Mouse (Mus musculus): ENCODE measurements around the gene Gm43302. TPM values are rescaled to one million over a fixed set of nuclear protein-coding genes. Genes with fewer than 3 reads are reported as not detected.
"Not testable (repeated sequence)": the region's sequence is repeated elsewhere in the genome, so short reads cannot be mapped to it uniquely, and the experiment has no call there.

Gm43302 gene
- polyA plus RNA-seq (2012; rRNA removed) = 0.34 and 0.72 TPM in 2 replicates
- polyA plus RNA-seq (2014; fragmentation: Nextera tagmentation; extraction: Ambion mirVana) = not detected in 2 replicates

GRCm38 (mm10) chr5:105293226-105294165, at the start of gene Gm43302, which contains the start of gene Gbp6:
Gene Gm43302 (minus strand): TSS chr5:105293695.
Gene Gbp6 (minus strand): TSS chr5:105293698.
- DNase-seq (ENCODE audit: low spot score) (peak; percentile 59), ATAC-seq (ENCODE audit: low FRiP score, low read depth) (peak; percentile 76)
- WGBS = 45% methylated on average over 3 of the region's 3 CpGs
- H3K4me3 ChIP-seq (replicated peaks; ENCODE audit: low read length); H3K4me1 ChIP-seq (ENCODE audit: control insufficient read depth, insufficient read depth, low read length); H3K9ac ChIP-seq (ENCODE audit: low read depth, low read length, severe bottlenecking); H3K9me3 ChIP-seq (ENCODE audit: control insufficient read depth, low read length); H3K36me3 ChIP-seq (ENCODE audit: control insufficient read depth, insufficient read depth, low read length); H3K27me3 ChIP-seq (ENCODE audit: control insufficient read depth, insufficient read depth, low read length): not testable (repeated sequence)
- Histone ChIP-seq H3K4me2 (replicated peaks; ENCODE audit: low read depth, low read length, severe bottlenecking) (0 out of 2 replicates have a peak within 1 kb of the TSS, but pooled peaks have one; percentile 8), H3K27ac (replicated peaks; ENCODE audit: low read depth, low read length) (0 out of 2 replicates have a peak within 1 kb of the TSS, but pooled peaks have one; percentile 20)

- no peak for ATAC-seq (ENCODE audit: low FRiP score, low read depth)
Measured at GRCm38 (mm10) chr5:105341281-105341680, 47.8 kb upstream of the Gm43302 start.

GRCm38 (mm10) chr5:105322543-105322942, 29.0 kb upstream of the Gm43302 start:
- H3K4me2 ChIP-seq (replicated peaks; ENCODE audit: low read depth, low read length, severe bottlenecking) = no peak overlapping the region
- no peaks in the 10 kb centered on the region for H3K9me3 ChIP-seq (ENCODE audit: control insufficient read depth, low read length)
- WGBS = 67% methylated on average over 2 of the region's 2 CpGs
- ATAC-seq (ENCODE audit: low FRiP score, low read depth) = no peak
- no peaks in the 10 kb centered on the region for H3K4me1 ChIP-seq (ENCODE audit: control insufficient read depth, insufficient read depth, low read length)
- no peak for TF ChIP-seq POLR2A (IDR thresholded peaks at IDR 0.05; ENCODE audit: borderline replicate concordance, extremely low read depth, insufficient read depth, insufficient read length)
- H3K4me3 ChIP-seq (replicated peaks; ENCODE audit: low read length) = no peak overlapping the region
- H3K9ac ChIP-seq (ENCODE audit: low read depth, low read length, severe bottlenecking) = no peak overlapping the region
- H3K27ac ChIP-seq (replicated peaks; ENCODE audit: low read depth, low read length) = no peak overlapping the region
- peak; percentile 11 for DNase-seq (ENCODE audit: low spot score)
- H3K27me3 ChIP-seq (ENCODE audit: control insufficient read depth, insufficient read depth, low read length) = no peaks in the 10 kb centered on the region
- H3K36me3 ChIP-seq (ENCODE audit: control insufficient read depth, insufficient read depth, low read length) = no peaks in the 10 kb centered on the region

More at GRCm38 (mm10) chr5:105341281-105341680, 47.8 kb upstream of the Gm43302 start:
- no peak for DNase-seq (ENCODE audit: low spot score)
- Histone ChIP-seq H3K36me3 (ENCODE audit: control insufficient read depth, insufficient read depth, low read length) (no peaks in the 10 kb centered on the region), H3K9ac (ENCODE audit: low read depth, low read length, severe bottlenecking) (no peak overlapping the region), H3K4me3 (replicated peaks; ENCODE audit: low read length) (no peak overlapping the region), H3K4me2 (replicated peaks; ENCODE audit: low read depth, low read length, severe bottlenecking) (no peak overlapping the region), H3K27me3 (ENCODE audit: control insufficient read depth, insufficient read depth, low read length) (no peaks in the 10 kb centered on the region), H3K9me3 (ENCODE audit: control insufficient read depth, low read length) (no peaks in the 10 kb centered on the region), H3K4me1 (ENCODE audit: control insufficient read depth, insufficient read depth, low read length) (no peaks in the 10 kb centered on the region), H3K27ac (replicated peaks; ENCODE audit: low read depth, low read length) (no peak overlapping the region)
- no peak for TF ChIP-seq POLR2A (IDR thresholded peaks at IDR 0.05; ENCODE audit: borderline replicate concordance, extremely low read depth, insufficient read depth, insufficient read length)
- 72% methylated on average over 2 of the region's 2 CpGs for WGBS

- ATAC-seq (ENCODE audit: low FRiP score, low read depth) = no peak
Measured at GRCm38 (mm10) chr5:105310941-105311340, 17.4 kb upstream of the Gm43302 start.

GRCm38 (mm10) chr5:105309148-105309547, 15.7 kb upstream of the Gm43302 start:
- ATAC-seq (ENCODE audit: low FRiP score, low read depth); DNase-seq (ENCODE audit: low spot score); H3K4me1 ChIP-seq (ENCODE audit: control insufficient read depth, insufficient read depth, low read length); H3K4me2 ChIP-seq (replicated peaks; ENCODE audit: low read depth, low read length, severe bottlenecking); H3K9ac ChIP-seq (ENCODE audit: low read depth, low read length, severe bottlenecking); H3K27ac ChIP-seq (replicated peaks; ENCODE audit: low read depth, low read length); H3K9me3 ChIP-seq (ENCODE audit: control insufficient read depth, low read length); H3K36me3 ChIP-seq (ENCODE audit: control insufficient read depth, insufficient read depth, low read length); H3K4me3 ChIP-seq (replicated peaks; ENCODE audit: low read length); H3K27me3 ChIP-seq (ENCODE audit: control insufficient read depth, insufficient read depth, low read length): not testable (repeated sequence)
- WGBS = 68% methylated on average over 1 of the region's 1 CpGs

More at GRCm38 (mm10) chr5:105310941-105311340, 17.4 kb upstream of the Gm43302 start:
- Histone ChIP-seq H3K4me3 (replicated peaks; ENCODE audit: low read length) (no peak overlapping the region), H3K36me3 (ENCODE audit: control insufficient read depth, insufficient read depth, low read length) (no peaks in the 10 kb centered on the region), H3K9me3 (ENCODE audit: control insufficient read depth, low read length) (no peaks in the 10 kb centered on the region), H3K27ac (replicated peaks; ENCODE audit: low read depth, low read length) (no peak overlapping the region), H3K4me2 (replicated peaks; ENCODE audit: low read depth, low read length, severe bottlenecking) (no peak overlapping the region), H3K9ac (ENCODE audit: low read depth, low read length, severe bottlenecking) (no peak overlapping the region), H3K27me3 (ENCODE audit: control insufficient read depth, insufficient read depth, low read length) (no peaks in the 10 kb centered on the region), H3K4me1 (ENCODE audit: control insufficient read depth, insufficient read depth, low read length) (no peaks in the 10 kb centered on the region)
- WGBS = 74% methylated on average over 2 of the region's 2 CpGs
- no peak for DNase-seq (ENCODE audit: low spot score)
- no peak for TF ChIP-seq POLR2A (IDR thresholded peaks at IDR 0.05; ENCODE audit: borderline replicate concordance, extremely low read depth, insufficient read depth, insufficient read length)

- not testable (repeated sequence) for H3K4me1 ChIP-seq (ENCODE audit: control insufficient read depth, insufficient read depth, low read length); H3K9ac ChIP-seq (ENCODE audit: low read depth, low read length, severe bottlenecking); H3K27ac ChIP-seq (replicated peaks; ENCODE audit: low read depth, low read length); ATAC-seq (ENCODE audit: low FRiP score, low read depth); H3K4me3 ChIP-seq (replicated peaks; ENCODE audit: low read length); H3K4me2 ChIP-seq (replicated peaks; ENCODE audit: low read depth, low read length, severe bottlenecking); H3K36me3 ChIP-seq (ENCODE audit: control insufficient read depth, insufficient read depth, low read length); DNase-seq (ENCODE audit: low spot score); H3K9me3 ChIP-seq (ENCODE audit: control insufficient read depth, low read length); H3K27me3 ChIP-seq (ENCODE audit: control insufficient read depth, insufficient read depth, low read length)
Measured at GRCm38 (mm10) chr5:105306946-105307345, 13.5 kb upstream of the Gm43302 start.
